Mouse (Mus musculus) midbrain, postnatal 0 days (tissue): ENCODE data around the gene Lin54. TPM values are rescaled to one million over a fixed set of nuclear protein-coding genes. Genes with fewer than 3 reads are reported as not detected.

Experiments used
- ATAC-seq: fragments of 200-750 bp; cut with Nextera tagmentation; 2 replicates; pipeline ENCODE4 v1.8.0; 2017; ENCODE audit warnings: moderate number of reproducible peaks, mild to moderate bottlenecking, moderate TSS enrichment, moderate library complexity; ENCODE audit not compliant: low FRiP score
- DNase-seq: peaks from one replicate; pipeline ENCODE4 v3.0.0-alpha.2; 2015; ENCODE audit warnings: low spot score
- H3K27ac ChIP-seq: fragments of 300-500 bp; sonication (generic); 2 replicates; pipeline ENCODE4 v1.5.1; 2014; ENCODE audit warnings: low read depth, mild to moderate bottlenecking, low read length, mixed read lengths
- H3K27me3 ChIP-seq: fragments of 300-500 bp; sonication (generic); 2 replicates; pipeline ENCODE4 v1.6.1; 2014; ENCODE audit warnings: low read length, control low read depth, mixed read lengths; ENCODE audit not compliant: insufficient read depth
- H3K36me3 ChIP-seq: fragments of 300-500 bp; sonication (generic); 2 replicates; pipeline ENCODE4 v1.6.1; 2014; ENCODE audit warnings: low read length, control low read depth, mixed read lengths; ENCODE audit not compliant: insufficient read depth
- H3K4me1 ChIP-seq: fragments of 300-500 bp; sonication (generic); 2 replicates; pipeline ENCODE4 v1.6.1; 2014; ENCODE audit warnings: mild to moderate bottlenecking, control low read depth, antibody characterized with exemption, low read length, mixed read lengths; ENCODE audit not compliant: insufficient read depth
- H3K4me2 ChIP-seq: fragments of 300-500 bp; sonication (generic); 2 replicates; pipeline ENCODE4 v1.6.1; 2014; ENCODE audit warnings: low read depth, mild to moderate bottlenecking, low read length, mixed read lengths; ENCODE audit not compliant: poor library complexity, severe bottlenecking
- H3K4me3 ChIP-seq: fragments of 300-500 bp; sonication (generic); 2 replicates; pipeline ENCODE4 v1.5.1; 2014; ENCODE audit warnings: low read depth, mild to moderate bottlenecking, low read length, moderate library complexity
- H3K9ac ChIP-seq: fragments of 300-500 bp; sonication (generic); replicated peaks from 2 replicates; pipeline ENCODE4 v1.6.1; 2014; ENCODE audit warnings: mild to moderate bottlenecking, low read length, moderate library complexity, mixed read lengths; ENCODE audit not compliant: poor library complexity, severe bottlenecking
- H3K9me3 ChIP-seq: fragments of 300-500 bp; sonication (generic); 2 replicates; pipeline ENCODE4 v1.6.1; 2016; ENCODE audit warnings: low read length, control low read depth
- CTCF ChIP-seq: IDR thresholded peaks from 2 replicates; pipeline ENCODE4 v1.5.1; 2016; ENCODE audit warnings: antibody characterized with exemption, mild to moderate bottlenecking
- WGBS: fragments of 180-500 bp; shearing (Covaris S2); extraction: QIAGEN DNeasy Blood & Tissue Kit; methylation state at CpG from one replicate; pipeline ENCODE4 v1.1.7; 2014; 5-methylcytosine and 5-hydroxymethylcytosine counted together
- microRNA-seq: library from miRNA; unstranded; fragments of <30 nt; microRNA quantifications from one replicate; pipeline ENCODE4, GENCODE M21; 2016; ENCODE audit warnings: borderline number of aligned reads
- polyA plus RNA-seq: library from polyadenylated mRNA; unstranded; fragments of >200 nt; fragmentation: Nextera tagmentation; extraction: Ambion mirVana; gene quantifications from 2 replicates; pipeline ENCODE4 v1.2.1, GENCODE M21; 2015
- total RNA-seq: library from RNA; depleted of rRNA; stranded (reverse); fragments of >200 nt; gene quantifications from 2 replicates; pipeline ENCODE4 v1.2.3, GENCODE M21; 2014; rRNA removed

Gene Lin54
- total and polyA plus RNA-seq, 2 experiments from 2014 or later = 6.3 to 11.4 TPM

- Histone ChIP-seq H3K9ac (no peak overlapping the region), H3K9me3 (no peaks in the 10 kb centered on the region), H3K4me2 (no peak overlapping the region), H3K27ac (no peak overlapping the region), H3K36me3 (peaks cover 61% of the 10 kb centered on the region), H3K4me3 (no peak overlapping the region), H3K4me1 (no peaks in the 10 kb centered on the region), H3K27me3 (no peaks in the 10 kb centered on the region)
- no peak for TF ChIP-seq CTCF
- 94% methylated on average over 20 of the region's 20 CpGs for WGBS
- no peak for DNase-seq
- no peak for ATAC-seq
Measured at GRCm38 (mm10) chr5:100392436-100392955, 107.9 kb downstream of the Lin54 start.

Small RNA genes within 50 kb of the gene (microRNA-seq; reads per million reads assigned to microRNA genes)
- gene Gm23222 = not detected

Other genes starting within 250 kb of the Lin54 start
- gene Sec31a, start 84.4 kb downstream of the Lin54 start, total RNA-seq = 148 and 227 TPM in 2 replicates
- 79.6 and 85.0 TPM in 2 replicates for gene Sec31a, start 84.4 kb downstream of the Lin54 start, polyA plus RNA-seq
- gene Cops4, start 17.7 kb upstream of the Lin54 start, total RNA-seq = 100 and 108 TPM in 2 replicates
- 168 and 174 TPM in 2 replicates for gene Cops4, start 17.7 kb upstream of the Lin54 start, polyA plus RNA-seq
- gene Plac8, start 71.6 kb upstream of the Lin54 start, total RNA-seq = 3.4 and 3.7 TPM in 2 replicates
- 1.3 and 1.7 TPM in 2 replicates for gene Plac8, start 71.6 kb upstream of the Lin54 start, polyA plus RNA-seq
- 96.0 and 143 TPM in 2 replicates for gene Coq2, start 174.5 kb upstream of the Lin54 start, total RNA-seq
- gene Coq2, start 174.5 kb upstream of the Lin54 start, polyA plus RNA-seq = 68.2 and 69.4 TPM in 2 replicates
- 0.28 and 3.2 TPM in 2 replicates for gene Hpse, start 219.1 kb upstream of the Lin54 start, total RNA-seq
- gene Hpse, start 219.1 kb upstream of the Lin54 start, polyA plus RNA-seq = 0.39 and 0.44 TPM in 2 replicates